Mouse (Mus musculus) CH12.LX (cell line): ENCODE measurements around the gene Ceacam19. TPM values are rescaled to one million over a fixed set of nuclear protein-coding genes. Genes with fewer than 3 reads are reported as not detected.

Source experiments
- DNase-seq: peaks from one replicate; pipeline ENCODE4 v3.0.0-alpha.2; 2013; ENCODE audit errors: extremely low read depth
- H3K27ac ChIP-seq: 2 replicates; pipeline ENCODE4 v1.5.1; 2012; ENCODE audit warnings: low read depth, mild to moderate bottlenecking, control low read depth, moderate library complexity; ENCODE audit not compliant: insufficient read depth
- H3K27me3 ChIP-seq: replicated peaks from 2 replicates; pipeline ENCODE3; 2012; ENCODE audit warnings: inconsistent platforms
- H3K36me3 ChIP-seq, 2 experiments: replicated peaks in 1 of 2; 2 replicates each; pipeline versions ENCODE3 to v1.6.1; 2012; ENCODE audit warnings: inconsistent platforms in 1 of 2, low read length in 1 of 2, mild to moderate bottlenecking in 1 of 2, mixed read lengths in 1 of 2, moderate library complexity in 1 of 2; ENCODE audit not compliant: control insufficient read depth in 1 of 2, insufficient read depth in 1 of 2
- H3K4me1 ChIP-seq, 2 experiments: 2 replicates each; pipeline ENCODE4 v1.6.1; 2012; ENCODE audit warnings: inconsistent platforms in 1 of 2, moderate library complexity in 1 of 2; ENCODE audit not compliant: insufficient read depth in 2 of 2, control insufficient read depth in 1 of 2
- H3K4me2 ChIP-seq: 2 replicates; pipeline ENCODE4 v1.6.1; 2012; ENCODE audit warnings: low read depth, mild to moderate bottlenecking, control low read depth; ENCODE audit not compliant: poor library complexity, insufficient read depth, severe bottlenecking
- H3K4me3 ChIP-seq, 3 experiments: fragments of 150-350 bp in 1 of 3; sonication (generic) in 1 of 3; replicated peaks in 1 of 3; 2 replicates each; pipeline versions ENCODE3 to v1.5.1; 2011 to 2012; ENCODE audit warnings: low read depth in 2 of 3, low read length in 2 of 3, mild to moderate bottlenecking in 2 of 3, moderate library complexity in 2 of 3, control low read depth in 1 of 3, improper control_type of control experiment in 1 of 3, inconsistent platforms in 1 of 3, mixed read lengths in 1 of 3; ENCODE audit not compliant: poor library complexity in 1 of 3
- H3K79me2 ChIP-seq: replicated peaks from 2 replicates; pipeline ENCODE4 v1.6.1; 2012; ENCODE audit warnings: mild to moderate bottlenecking, moderate library complexity; ENCODE audit not compliant: control insufficient read depth, poor library complexity, insufficient read depth, severe bottlenecking; ENCODE audit errors: extremely low read depth
- H3K9ac ChIP-seq: 2 replicates; pipeline ENCODE4 v1.6.1; 2012; ENCODE audit warnings: low read depth, mild to moderate bottlenecking, control low read depth, moderate library complexity; ENCODE audit not compliant: insufficient read depth
- H3K9me3 ChIP-seq: replicated peaks from 2 replicates; pipeline ENCODE3; 2012; ENCODE audit warnings: low read length, inconsistent platforms, mixed read lengths
- BHLHE40 ChIP-seq: IDR thresholded peaks from 2 replicates; pipeline ENCODE4 v1.6.1; 2011; ENCODE audit warnings: mild to moderate bottlenecking, low read depth, low read length, improper control_type of control experiment
- CHD1 ChIP-seq: IDR thresholded peaks from 2 replicates; pipeline ENCODE4 v1.6.1; 2012; ENCODE audit warnings: low read depth, low read length, improper control_type of control experiment, inconsistent platforms
- CHD2 ChIP-seq: IDR thresholded peaks from 2 replicates; pipeline ENCODE4 v1.6.1; 2011; ENCODE audit warnings: low read length, improper control_type of control experiment
- CTCF ChIP-seq, 2 experiments: IDR thresholded peaks in 1 of 2; conservative IDR thresholded peaks in 1 of 2; 2 replicates each; pipeline ENCODE4 v1.5.1; 2011 to 2012; ENCODE audit warnings: low read depth in 2 of 2, low read length in 2 of 2, improper control_type of control experiment in 1 of 2, inconsistent platforms in 1 of 2, mild to moderate bottlenecking in 1 of 2, moderate library complexity in 1 of 2
- E2F4 ChIP-seq: IDR thresholded peaks from 2 replicates; pipeline ENCODE4 v1.6.1; 2011; ENCODE audit warnings: low read depth, low read length, improper control_type of control experiment; ENCODE audit not compliant: insufficient replicate concordance
- EP300 ChIP-seq: IDR thresholded peaks from 2 replicates; pipeline ENCODE4 v1.6.1; 2011; ENCODE audit warnings: low read length, improper control_type of control experiment
- ETS1 ChIP-seq: conservative IDR thresholded peaks from 2 replicates; pipeline ENCODE4 v1.6.1; 2012; ENCODE audit warnings: low read depth, mild to moderate bottlenecking, inconsistent platforms, low read length, improper control_type of control experiment, moderate library complexity
- GABPA ChIP-seq: IDR thresholded peaks from 2 replicates; pipeline ENCODE4 v1.6.1; 2012; ENCODE audit warnings: low read depth, low read length, improper control_type of control experiment, inconsistent platforms; ENCODE audit not compliant: insufficient replicate concordance
- HCFC1 ChIP-seq: IDR thresholded peaks from 2 replicates; pipeline ENCODE4 v1.6.1; 2012; ENCODE audit warnings: low read depth, mild to moderate bottlenecking, inconsistent platforms, low read length, improper control_type of control experiment
- IRF4 ChIP-seq: IDR thresholded peaks from 2 replicates; pipeline ENCODE4 v1.6.1; 2014; ENCODE audit warnings: low read depth, mild to moderate bottlenecking, inconsistent platforms, low read length, improper control_type of control experiment
- MAFK ChIP-seq: IDR thresholded peaks from 2 replicates; pipeline ENCODE4 v1.6.1; 2011; ENCODE audit warnings: low read length, improper control_type of control experiment; ENCODE audit not compliant: insufficient replicate concordance
- MAX ChIP-seq: IDR thresholded peaks from 2 replicates; pipeline ENCODE4 v1.6.1; 2011; ENCODE audit warnings: low read length, improper control_type of control experiment
- MAZ ChIP-seq: IDR thresholded peaks from 2 replicates; pipeline ENCODE4 v1.6.1; 2012; ENCODE audit warnings: low read depth, mild to moderate bottlenecking, inconsistent platforms, low read length, improper control_type of control experiment, moderate library complexity
- MXI1 ChIP-seq: IDR thresholded peaks from 2 replicates; pipeline ENCODE4 v1.6.1; 2011; ENCODE audit warnings: mild to moderate bottlenecking, low read depth, low read length, improper control_type of control experiment
- MYC ChIP-seq: IDR thresholded peaks from 2 replicates; pipeline ENCODE4 v1.6.1; 2011; ENCODE audit warnings: low read depth, mild to moderate bottlenecking, improper control_type of control experiment, low read length
- PAX5 ChIP-seq: IDR thresholded peaks from 2 replicates; pipeline ENCODE4 v1.6.1; 2012; ENCODE audit warnings: low read length, inconsistent platforms, mixed read lengths
- POLR2A ChIP-seq: IDR thresholded peaks from 2 replicates; pipeline ENCODE4 v1.6.1; 2011; ENCODE audit warnings: low read depth, mild to moderate bottlenecking, improper control_type of control experiment, low read length
- POLR2AphosphoS2 ChIP-seq: IDR thresholded peaks from 2 replicates; pipeline ENCODE4 v1.6.1; 2011; ENCODE audit warnings: low read depth, low read length, improper control_type of control experiment
- RCOR1 ChIP-seq: conservative IDR thresholded peaks from 2 replicates; pipeline ENCODE4 v1.6.1; 2012; ENCODE audit warnings: low read depth, mild to moderate bottlenecking, inconsistent platforms, low read length, improper control_type of control experiment
- SIN3A ChIP-seq: IDR thresholded peaks from 2 replicates; pipeline ENCODE4 v1.6.1; 2012; ENCODE audit warnings: low read length, improper control_type of control experiment, inconsistent platforms
- SMC3 ChIP-seq: IDR thresholded peaks from 2 replicates; pipeline ENCODE4 v1.6.1; 2011; ENCODE audit warnings: low read depth, low read length, improper control_type of control experiment
- TBP ChIP-seq: conservative IDR thresholded peaks from 2 replicates; pipeline ENCODE4 v1.6.1; 2011; ENCODE audit warnings: low read depth, low read length, improper control_type of control experiment
- TCF12 ChIP-seq: IDR thresholded peaks from 2 replicates; pipeline ENCODE4 v1.6.1; 2014; ENCODE audit warnings: low read depth, mild to moderate bottlenecking, inconsistent platforms, low read length, improper control_type of control experiment
- UBTF ChIP-seq: IDR thresholded peaks from 2 replicates; pipeline ENCODE4 v1.6.1; 2012; ENCODE audit warnings: low read depth, mild to moderate bottlenecking, inconsistent platforms, low read length, improper control_type of control experiment, moderate library complexity
- USF1 ChIP-seq: IDR thresholded peaks from 2 replicates; pipeline ENCODE4 v1.6.1; 2014; ENCODE audit warnings: low read depth, mild to moderate bottlenecking, inconsistent platforms, low read length, improper control_type of control experiment
- USF2 ChIP-seq: conservative IDR thresholded peaks from 2 replicates; pipeline ENCODE4 v1.6.1; 2011; ENCODE audit warnings: low read depth, low read length, improper control_type of control experiment
- ZC3H11A ChIP-seq: IDR thresholded peaks from 2 replicates; pipeline ENCODE4 v1.6.1; 2012; ENCODE audit warnings: low read depth, mild to moderate bottlenecking, inconsistent platforms, low read length, improper control_type of control experiment
- ZKSCAN1 ChIP-seq: IDR thresholded peaks from 2 replicates; pipeline ENCODE4 v1.6.1; 2012; ENCODE audit warnings: low read depth, inconsistent platforms, low read length, improper control_type of control experiment, borderline replicate concordance
- ZNF384 ChIP-seq: IDR thresholded peaks from 2 replicates; pipeline ENCODE4 v1.6.1; 2012; ENCODE audit warnings: low read depth, low read length, improper control_type of control experiment, inconsistent platforms
- dilution Hi-C: fragments of 300-500 bp; cut with MboI; formaldehyde crosslinking; loops from 2 replicates; pipeline ENCODE4 v1.14.3; 2020; ENCODE audit warnings: low sequenced_read_pairs; ENCODE audit not compliant: extremely low pct_unique_long_range_greater_than_20kb, extremely low pct_ligation_motif_present
- in situ Hi-C: fragments of 300-500 bp; cut with MboI; formaldehyde crosslinking; loops from 3 replicates; pipeline ENCODE4 v1.14.3; 2019; ENCODE audit warnings: low sequenced_read_pairs, low pct_ligation_motif_present, low pct_unique_long_range_greater_than_20kb, mixed read lengths
- polyA plus RNA-seq: library from polyadenylated mRNA; unstranded; fragments of >175 nt; gene quantifications from 2 replicates; pipeline ENCODE4 v1.2.1, GENCODE M21; 2012; ENCODE audit warnings: low read depth; ENCODE audit not compliant: insufficient read length
- total RNA-seq, 2 experiments: library from RNA; depleted of rRNA; stranded (reverse); fragments of 300-350 nt in 1 of 2; fragments of >200 nt in 1 of 2; gene quantifications; 2 replicates each; pipeline ENCODE4 v1.2.3; 2012 to 2014

Gene Ceacam19
- total and polyA plus RNA-seq, 3 experiments, result 0.08 TPM; not detected in 2

DNA sequence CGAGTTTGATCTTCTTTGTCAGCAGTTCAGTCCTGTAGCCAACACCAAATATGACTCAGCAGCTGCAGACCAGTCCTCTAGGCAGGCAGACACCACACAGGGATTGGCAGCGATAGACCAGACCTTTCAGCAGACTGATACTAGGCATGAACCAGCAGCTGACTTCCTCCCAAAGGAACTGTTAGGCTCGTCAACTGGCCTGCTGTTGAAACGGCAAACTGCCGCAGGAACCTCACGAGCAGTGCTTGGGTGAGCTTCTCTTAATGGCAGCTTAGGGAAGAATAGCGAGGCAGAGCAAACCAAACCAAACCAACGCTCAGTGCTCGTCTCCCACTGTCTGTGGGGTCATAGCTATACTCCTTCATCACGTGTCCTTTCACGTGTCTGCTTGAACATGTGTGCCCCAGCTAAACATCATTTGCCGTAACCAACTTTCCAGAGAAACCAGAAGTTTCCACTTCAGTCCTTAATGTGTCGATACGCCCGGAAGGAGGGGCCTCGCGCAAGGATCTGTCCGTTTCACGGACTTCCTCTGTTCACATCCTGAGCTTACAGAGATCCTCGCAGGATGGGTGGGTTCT, 47.5 kb upstream of the Ceacam19 start:
- no peaks in the 10 kb centered on the region for H3K9me3 ChIP-seq
- no peak for DNase-seq
- no peaks in the 10 kb centered on the region for H3K27me3 ChIP-seq
- H3K4me1 ChIP-seq, result peaks cover 11 to 17% of the 10 kb centered on the region in 2 experiments; a peak in 3 of 4 replicates
- no peaks in the 10 kb centered on the region for H3K36me3 ChIP-seq
- no peak overlapping the region for H3K4me2 ChIP-seq
- H3K79me2 ChIP-seq, result no peaks in the 10 kb centered on the region
- no peak overlapping the region for H3K27ac ChIP-seq
- in situ Hi-C loops, result no loop called here
- dilution Hi-C loops, result no loop called here
- no peak overlapping the region for H3K9ac ChIP-seq
- peak; percentile 86 for TF ChIP-seq BHLHE40
- TF ChIP-seq MYC, result 0 out of 2 replicates have a peak, but pooled peaks have one; percentile 21
- 0 out of 2 replicates have a peak, but pooled peaks have one; percentile 14 for TF ChIP-seq ETS1
- TF ChIP-seq HCFC1, result no peak
- no peak for TF ChIP-seq ZC3H11A
- peak; percentile 38; the same call in 1 of the 2 replicates for TF ChIP-seq MAX
- TF ChIP-seq USF2, result peak; percentile 56
- peak; percentile 52 for TF ChIP-seq USF1
- TF ChIP-seq MXI1, result peak; percentile 29; the same call in 1 of the 2 replicates
- no peak overlapping the region for H3K4me3 ChIP-seq

DNA sequence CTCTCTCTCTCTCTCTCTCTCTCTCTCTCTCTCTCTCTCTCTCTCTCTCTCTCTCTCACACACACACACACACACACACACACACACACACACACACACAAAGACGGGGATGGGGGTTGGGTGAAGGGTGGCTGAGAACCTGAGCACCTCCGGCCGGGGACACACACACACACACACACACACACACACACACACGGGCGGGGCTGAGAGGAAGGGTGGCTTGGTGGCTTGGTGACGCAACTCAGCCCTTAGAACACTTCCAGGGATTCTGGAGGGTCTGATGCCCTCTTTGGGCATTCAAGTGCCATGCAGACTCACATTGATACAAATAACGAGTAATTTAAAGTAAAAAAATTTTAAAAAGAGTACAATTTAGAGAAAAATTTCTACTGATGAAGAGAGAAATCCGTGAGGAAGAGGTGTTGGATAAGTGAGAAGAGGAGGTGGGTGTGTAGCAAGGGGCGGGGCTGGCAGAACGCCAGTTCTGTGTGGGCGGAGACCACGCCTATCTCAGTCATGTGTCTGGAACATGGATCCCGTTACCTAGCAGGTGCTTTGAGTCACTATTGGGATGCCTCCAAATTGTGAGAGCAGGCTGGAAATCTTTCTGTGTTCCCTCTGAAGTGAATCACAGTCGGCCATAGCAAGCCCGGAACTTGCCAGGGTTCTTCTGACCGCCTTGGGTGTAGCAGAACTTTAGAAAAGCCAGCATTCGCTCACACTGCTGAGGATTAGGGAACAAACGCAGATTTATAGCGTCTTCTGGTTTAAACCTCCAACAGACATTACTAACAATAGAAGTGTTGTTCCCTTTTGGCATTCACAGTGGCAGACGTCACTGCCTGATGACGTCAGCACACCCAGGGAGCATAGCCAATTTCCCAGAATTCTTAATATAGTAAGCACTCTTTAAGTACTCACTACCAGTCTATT, 45.4 kb upstream of the Ceacam19 start:
- H3K9ac ChIP-seq, result no peak overlapping the region
- in situ Hi-C loops, result no loop called here
- peak; percentile 41 for DNase-seq
- peaks cover 8 to 11% of the 10 kb centered on the region in 2 experiments; a peak in 3 of 4 replicates for H3K4me1 ChIP-seq
- H3K27ac ChIP-seq, result no peak overlapping the region
- no peaks in the 10 kb centered on the region for H3K9me3 ChIP-seq
- H3K27me3 ChIP-seq, result no peaks in the 10 kb centered on the region
- peak overlapping the region; percentile 76 for H3K4me2 ChIP-seq
- dilution Hi-C loops, result no loop called here
- no peaks in the 10 kb centered on the region for H3K36me3 ChIP-seq
- H3K4me3 ChIP-seq, result peak overlapping the region in 1 of 3 experiments; percentile 14
- H3K79me2 ChIP-seq, result no peaks in the 10 kb centered on the region
- TF ChIP-seq ETS1 (no peak; the same call in 1 of the 2 replicates), POLR2A (0 out of 2 replicates have a peak, but pooled peaks have one; percentile 18), RCOR1 (no peak), MAZ (peak; percentile 51), E2F4 (no peak), EP300 (no peak), TBP (0 out of 2 replicates have a peak, but pooled peaks have one; percentile 22), CHD1 (no peak), ZNF384 (no peak), USF2 (0 out of 2 replicates have a peak, but pooled peaks have one; percentile 16), SIN3A (no peak), POLR2AphosphoS2 (no peak), CHD2 (peak; percentile 60), MYC (no peak), ZKSCAN1 (no peak), PAX5 (no peak), TCF12 (no peak), BHLHE40 (peak; percentile 53), USF1 (peak; percentile 20; the same call in 1 of the 2 replicates), SMC3 (no peak), MXI1 (no peak; the same call in none of the 2 replicates), GABPA (no peak), UBTF (no peak), MAFK (no peak), CTCF (conservative IDR thresholded peaks at IDR 0.05 in 1 of 2, IDR thresholded peaks at IDR 0.05 in 1 of 2; ENCODE audit: low read depth in 2 of 2, low read length in 2 of 2) (no peak), IRF4 (peak; percentile 14; the same call in 1 of the 2 replicates)
